Mouse (Mus musculus): Measurements from ENCODE around the gene Olfr372.

Gene Olfr372

GRCm38 (mm10) chr8:72099377-72100103, 58.5 kb downstream of the Olfr372 start:
- peak; percentile 28 for DNase-seq (ENCODE audit: low read depth, low spot score)

- DNase-seq (ENCODE audit: low read depth, low spot score): peak; percentile 26
Measured at GRCm38 (mm10) chr8:72105165-72105564, 64.1 kb downstream of the Olfr372 start.

- DNase-seq (ENCODE audit: low read depth, low spot score): no peak
Measured at GRCm38 (mm10) chr8:72106740-72107139, 65.7 kb downstream of the Olfr372 start, which contains the start of gene Olfr374. Gene Olfr374, plus strand, starts transcription at chr8:72107040.
